Mouse (Mus musculus): ENCODE results near the gene Ism1. TPM values are rescaled to one million over a fixed set of nuclear protein-coding genes. Genes with fewer than 3 reads are reported as not detected.

Ism1 gene
- polyA plus RNA-seq, 2 experiments: 11.3 to 12.8 TPM

- Histone ChIP-seq H3K9me3 (ENCODE audit: control insufficient read depth, low read length) (no peaks in the 10 kb centered on the region), H3K4me3 (replicated peaks; ENCODE audit: low read length) (no peak overlapping the region), H3K4me2 (replicated peaks; ENCODE audit: low read depth, low read length, severe bottlenecking) (no peak overlapping the region), H3K4me1 (ENCODE audit: control insufficient read depth, insufficient read depth, low read length) (no peaks in the 10 kb centered on the region), H3K9ac (ENCODE audit: low read depth, low read length, severe bottlenecking) (no peak overlapping the region), H3K27me3 (ENCODE audit: control insufficient read depth, insufficient read depth, low read length) (no peaks in the 10 kb centered on the region), H3K27ac (replicated peaks; ENCODE audit: low read depth, low read length) (no peak overlapping the region), H3K36me3 (ENCODE audit: control insufficient read depth, insufficient read depth, low read length) (peaks cover 8% of the 10 kb centered on the region)
- 86% methylated on average over 8 of the region's 8 CpGs for WGBS
- no peak for ATAC-seq (ENCODE audit: low FRiP score, low read depth)
- no peak for DNase-seq (ENCODE audit: low spot score)
- no peak for TF ChIP-seq POLR2A (IDR thresholded peaks at IDR 0.05; ENCODE audit: borderline replicate concordance, extremely low read depth, insufficient read depth, insufficient read length)
These were observed 79.0 kb downstream of the Ism1 start for GRCm38 (mm10) chr2:139757021-139757420.

GRCm38 (mm10) chr2:139757456-139757855 lies 79.5 kb downstream of the Ism1 start:
- ATAC-seq (ENCODE audit: low FRiP score, low read depth): no peak
- Histone ChIP-seq H3K4me2 (replicated peaks; ENCODE audit: low read depth, low read length, severe bottlenecking) (no peak overlapping the region), H3K27me3 (ENCODE audit: control insufficient read depth, insufficient read depth, low read length) (no peaks in the 10 kb centered on the region), H3K9ac (ENCODE audit: low read depth, low read length, severe bottlenecking) (no peak overlapping the region), H3K9me3 (ENCODE audit: control insufficient read depth, low read length) (no peaks in the 10 kb centered on the region), H3K27ac (replicated peaks; ENCODE audit: low read depth, low read length) (no peak overlapping the region), H3K4me1 (ENCODE audit: control insufficient read depth, insufficient read depth, low read length) (no peaks in the 10 kb centered on the region), H3K36me3 (ENCODE audit: control insufficient read depth, insufficient read depth, low read length) (peaks cover 8% of the 10 kb centered on the region), H3K4me3 (replicated peaks; ENCODE audit: low read length) (no peak overlapping the region)
- no peak for TF ChIP-seq POLR2A (IDR thresholded peaks at IDR 0.05; ENCODE audit: borderline replicate concordance, extremely low read depth, insufficient read depth, insufficient read length)
- WGBS: 95% methylated on average over 1 of the region's 1 CpGs
- DNase-seq (ENCODE audit: low spot score): no peak

GRCm38 (mm10) chr2:139764355-139764754 lies 86.4 kb downstream of the Ism1 start:
- H3K4me2 ChIP-seq (replicated peaks; ENCODE audit: low read depth, low read length, severe bottlenecking): no peak overlapping the region
- DNase-seq (ENCODE audit: low spot score) (no peak), ATAC-seq (ENCODE audit: low FRiP score, low read depth) (no peak)
- H3K9me3 ChIP-seq (ENCODE audit: control insufficient read depth, low read length): no peaks in the 10 kb centered on the region
- no peak for TF ChIP-seq POLR2A (IDR thresholded peaks at IDR 0.05; ENCODE audit: borderline replicate concordance, extremely low read depth, insufficient read depth, insufficient read length)
- no peaks in the 10 kb centered on the region for H3K36me3 ChIP-seq (ENCODE audit: control insufficient read depth, insufficient read depth, low read length)
- 66% methylated on average over 5 of the region's 5 CpGs for WGBS
- H3K9ac ChIP-seq (ENCODE audit: low read depth, low read length, severe bottlenecking): no peak overlapping the region
- no peaks in the 10 kb centered on the region for H3K27me3 ChIP-seq (ENCODE audit: control insufficient read depth, insufficient read depth, low read length)
- peaks cover 3% of the 10 kb centered on the region; the same call in 1 of the 2 replicates for H3K4me1 ChIP-seq (ENCODE audit: control insufficient read depth, insufficient read depth, low read length)
- no peak overlapping the region for H3K27ac ChIP-seq (replicated peaks; ENCODE audit: low read depth, low read length)
- H3K4me3 ChIP-seq (replicated peaks; ENCODE audit: low read length): no peak overlapping the region

GRCm38 (mm10) chr2:139774949-139775570 lies 97.1 kb downstream of the Ism1 start:
- no peak overlapping the region; the same call in 1 of the 2 replicates for H3K27ac ChIP-seq (replicated peaks; ENCODE audit: low read depth, low read length)
- no peaks in the 10 kb centered on the region for H3K9me3 ChIP-seq (ENCODE audit: control insufficient read depth, low read length)
- 66% methylated on average over 8 of the region's 8 CpGs for WGBS
- DNase-seq (ENCODE audit: low spot score): no peak
- peaks cover 9% of the 10 kb centered on the region; the same call in 1 of the 2 replicates for H3K4me1 ChIP-seq (ENCODE audit: control insufficient read depth, insufficient read depth, low read length)
- H3K9ac ChIP-seq (ENCODE audit: low read depth, low read length, severe bottlenecking): no peak overlapping the region
- H3K36me3 ChIP-seq (ENCODE audit: control insufficient read depth, insufficient read depth, low read length): no peaks in the 10 kb centered on the region
- no peak for TF ChIP-seq POLR2A (IDR thresholded peaks at IDR 0.05; ENCODE audit: borderline replicate concordance, extremely low read depth, insufficient read depth, insufficient read length)
- H3K27me3 ChIP-seq (ENCODE audit: control insufficient read depth, insufficient read depth, low read length): no peaks in the 10 kb centered on the region
- ATAC-seq (ENCODE audit: low FRiP score, low read depth): no peak
- H3K4me2 ChIP-seq (replicated peaks; ENCODE audit: low read depth, low read length, severe bottlenecking): no peak overlapping the region
- H3K4me3 ChIP-seq (replicated peaks; ENCODE audit: low read length): no peak overlapping the region

- no peak overlapping the region for H3K4me2 ChIP-seq (replicated peaks; ENCODE audit: low read depth, low read length, severe bottlenecking)
- no peaks in the 10 kb centered on the region for H3K36me3 ChIP-seq (ENCODE audit: control insufficient read depth, insufficient read depth, low read length)
- H3K27me3 ChIP-seq (ENCODE audit: control insufficient read depth, insufficient read depth, low read length): no peaks in the 10 kb centered on the region
- ATAC-seq (ENCODE audit: low FRiP score, low read depth) (no peak), DNase-seq (ENCODE audit: low spot score) (no peak)
- no peaks in the 10 kb centered on the region for H3K9me3 ChIP-seq (ENCODE audit: control insufficient read depth, low read length)
- no peak overlapping the region for H3K27ac ChIP-seq (replicated peaks; ENCODE audit: low read depth, low read length)
- WGBS: 10% methylated on average over 1 of the region's 1 CpGs
- H3K4me3 ChIP-seq (replicated peaks; ENCODE audit: low read length): no peak overlapping the region
- H3K4me1 ChIP-seq (ENCODE audit: control insufficient read depth, insufficient read depth, low read length): peaks cover 9% of the 10 kb centered on the region; the same call in 1 of the 2 replicates
- H3K9ac ChIP-seq (ENCODE audit: low read depth, low read length, severe bottlenecking): no peak overlapping the region
- TF ChIP-seq POLR2A (IDR thresholded peaks at IDR 0.05; ENCODE audit: borderline replicate concordance, extremely low read depth, insufficient read depth, insufficient read length): no peak
These were observed 98.7 kb downstream of the Ism1 start for GRCm38 (mm10) chr2:139776644-139777043.

Data from limb, embryonic 14.5 days (tissue).